Mouse (Mus musculus): ENCODE results near the gene Slc16a7.

Slc16a7 gene

GRCm38 (mm10) chr10:125175013-125175650 lies 214.1 kb downstream of the Slc16a7 start:
- no peak for DNase-seq

GRCm38 (mm10) chr10:125171625-125172024 lies 217.6 kb downstream of the Slc16a7 start:
- DNase-seq, result no peak

GRCm38 (mm10) chr10:125171154-125171553 lies 218.1 kb downstream of the Slc16a7 start:
- DNase-seq, result no peak
